In genomic region chr5:32863253-32864228, GRCm38 (mm10) we compare ENCODE assay signal across 7 mouse cellular contexts. TPM values are rescaled to one million over a fixed set of nuclear protein-coding genes. Genes with fewer than 3 reads are reported as not detected.
DNase-seq lines count a peak whose midpoint lies in the region; ATAC-seq lines count a peak whose summit lies in the region.

Depdc5 (plus strand) TSS chr5:32863701.

- DNase-seq in adrenal gland, postnatal 14 days = peak; percentile 98
- peak; percentile 93 for DNase-seq in embryonic facial prominence, embryonic 11.5 days (ENCODE audit: low spot score)
- DNase-seq in kidney, adult 11 months = peak; percentile 93
- DNase-seq in limb, embryonic 10.5 days (ENCODE audit: low spot score) = peak; percentile 97
- DNase-seq in spleen, adult 12 weeks (ENCODE audit: low spot score) = peak; percentile 92

- WGBS in embryonic facial prominence, embryonic 11.5 days = under 1% methylated on average over 52 of the region's 64 CpGs
- WGBS in limb, embryonic 10.5 days = under 1% methylated on average over 64 of the region's 64 CpGs
- WGBS in midbrain, embryonic 13.5 days = under 1% methylated on average over 64 of the region's 64 CpGs

- peak within 1 kb of the TSS; percentile 74 for H3K9ac ChIP-seq in embryonic facial prominence, embryonic 11.5 days (replicated peaks; ENCODE audit: low read length)
- peak within 1 kb of the TSS; percentile 80 for H3K9ac ChIP-seq in midbrain, embryonic 13.5 days (replicated peaks)

- ATAC-seq in embryonic facial prominence, embryonic 11.5 days (replicated peaks; ENCODE audit: insufficient number of reproducible peaks, low FRiP score, low TSS enrichment, low read depth) = peak; percentile 97
- peak; percentile 99 for ATAC-seq in granulocyte monocyte progenitor cell, adult 5-6 weeks (replicated peaks; ENCODE audit: poor library complexity, severe bottlenecking)
- peak; percentile 100 for ATAC-seq in midbrain, embryonic 13.5 days

- no peaks in the 10 kb centered on the region for H3K27me3 ChIP-seq in embryonic facial prominence, embryonic 11.5 days (ENCODE audit: control insufficient read depth, insufficient read depth, low read length)
- no peaks in the 10 kb centered on the region for H3K27me3 ChIP-seq in limb, embryonic 10.5 days (ENCODE audit: low read depth, poor library complexity, severe bottlenecking)
- H3K27me3 ChIP-seq in midbrain, embryonic 13.5 days = no peaks in the 10 kb centered on the region

- H3K4me1 ChIP-seq in embryonic facial prominence, embryonic 11.5 days (ENCODE audit: control insufficient read depth, insufficient read depth, low read length) = no peaks in the 10 kb centered on the region
- peaks cover 10% of the 10 kb centered on the region for H3K4me1 ChIP-seq in limb, embryonic 10.5 days
- peaks cover 18% of the 10 kb centered on the region for H3K4me1 ChIP-seq in midbrain, embryonic 13.5 days (replicated peaks)

- peak within 1 kb of the TSS; percentile 38; the same call in 1 of the 2 replicates for H3K27ac ChIP-seq in embryonic facial prominence, embryonic 11.5 days (replicated peaks; ENCODE audit: low read depth, low read length)
- H3K27ac ChIP-seq in limb, embryonic 10.5 days = peak within 1 kb of the TSS; percentile 90
- H3K27ac ChIP-seq in midbrain, embryonic 13.5 days = peak within 1 kb of the TSS; percentile 62

- no peaks in the 10 kb centered on the region for H3K36me3 ChIP-seq in embryonic facial prominence, embryonic 11.5 days (replicated peaks; ENCODE audit: control insufficient read depth, insufficient read depth, low read depth, low read length)
- peaks cover 32% of the 10 kb centered on the region for H3K36me3 ChIP-seq in limb, embryonic 10.5 days
- H3K36me3 ChIP-seq in midbrain, embryonic 13.5 days = peaks cover 24% of the 10 kb centered on the region

- peak within 1 kb of the TSS; percentile 64 for H3K4me2 ChIP-seq in embryonic facial prominence, embryonic 11.5 days (ENCODE audit: low read depth, low read length)
- H3K4me2 ChIP-seq in midbrain, embryonic 13.5 days (replicated peaks) = peak within 1 kb of the TSS; percentile 79

- no peaks in the 10 kb centered on the region for H3K9me3 ChIP-seq in embryonic facial prominence, embryonic 11.5 days (replicated peaks; ENCODE audit: control insufficient read depth, low read length)
- H3K9me3 ChIP-seq in limb, embryonic 10.5 days (replicated peaks) = no peaks in the 10 kb centered on the region
- H3K9me3 ChIP-seq in midbrain, embryonic 13.5 days = no peaks in the 10 kb centered on the region

- H3K4me3 ChIP-seq in embryonic facial prominence, embryonic 11.5 days (ENCODE audit: low read depth, low read length) = peak within 1 kb of the TSS; percentile 70
- H3K4me3 ChIP-seq in limb, embryonic 10.5 days = peak within 1 kb of the TSS; percentile 84
- peak within 1 kb of the TSS; percentile 70 for H3K4me3 ChIP-seq in midbrain, embryonic 13.5 days (replicated peaks)

RNA-seq across cellular contexts. Expression of gene Depdc5, which starts in this region (rescaled TPM):
- total RNA-seq in adrenal gland, postnatal 14 days (2021) = 34.4 and 35.4 TPM in 2 replicates
- 29.3 and 30.1 TPM in 2 replicates for polyA plus RNA-seq in embryonic facial prominence, embryonic 11.5 days (2014; fragmentation: Nextera tagmentation; extraction: Ambion mirVana)
- 37.3 and 48.7 TPM in 2 replicates for total RNA-seq in granulocyte monocyte progenitor cell, adult 5-6 weeks (2014; fragmentation: Nextera tagmentation)
- 24.5 and 25.8 TPM in 2 replicates for total RNA-seq in granulocyte monocyte progenitor cell, adult 5-6 weeks (2017)
- 37.9 TPM in 2 replicates for polyA plus RNA-seq in limb, embryonic 10.5 days (2016; fragmentation: Nextera tagmentation; extraction: Ambion mirVana)
- 37.5 and 37.8 TPM in 2 replicates for polyA plus RNA-seq in midbrain, embryonic 13.5 days (2015; fragmentation: Nextera tagmentation; extraction: Ambion mirVana)

Comparison
In these comparisons a context has a peak if more than half of its experiments do, and no peak if none do; other contexts are left out.
1. Peak in every context shown above with its lines: DNase-seq, ATAC-seq, H3K4me3 ChIP-seq and H3K27ac ChIP-seq.
2. H3K27ac ChIP-seq: peak in every context shown above with its lines; median percentile 90 in limb, embryonic 10.5 days; 62 in midbrain, embryonic 13.5 days; 38 in embryonic facial prominence, embryonic 11.5 days.